Mouse (Mus musculus) CD4-positive helper T cell, adult 2 months (primary cell): Measurements from ENCODE around the gene Mrpl45.
"Not testable (repeated sequence)": the region's sequence is repeated elsewhere in the genome, so short reads cannot be mapped to it uniquely, and the experiment has no call there.

Source experiments
- DNase-seq: peaks from one replicate; pipeline ENCODE4 v3.0.0-alpha.2; 2012; ENCODE audit warnings: low read depth, missing footprints, low spot score

Mrpl45 gene

DNA sequence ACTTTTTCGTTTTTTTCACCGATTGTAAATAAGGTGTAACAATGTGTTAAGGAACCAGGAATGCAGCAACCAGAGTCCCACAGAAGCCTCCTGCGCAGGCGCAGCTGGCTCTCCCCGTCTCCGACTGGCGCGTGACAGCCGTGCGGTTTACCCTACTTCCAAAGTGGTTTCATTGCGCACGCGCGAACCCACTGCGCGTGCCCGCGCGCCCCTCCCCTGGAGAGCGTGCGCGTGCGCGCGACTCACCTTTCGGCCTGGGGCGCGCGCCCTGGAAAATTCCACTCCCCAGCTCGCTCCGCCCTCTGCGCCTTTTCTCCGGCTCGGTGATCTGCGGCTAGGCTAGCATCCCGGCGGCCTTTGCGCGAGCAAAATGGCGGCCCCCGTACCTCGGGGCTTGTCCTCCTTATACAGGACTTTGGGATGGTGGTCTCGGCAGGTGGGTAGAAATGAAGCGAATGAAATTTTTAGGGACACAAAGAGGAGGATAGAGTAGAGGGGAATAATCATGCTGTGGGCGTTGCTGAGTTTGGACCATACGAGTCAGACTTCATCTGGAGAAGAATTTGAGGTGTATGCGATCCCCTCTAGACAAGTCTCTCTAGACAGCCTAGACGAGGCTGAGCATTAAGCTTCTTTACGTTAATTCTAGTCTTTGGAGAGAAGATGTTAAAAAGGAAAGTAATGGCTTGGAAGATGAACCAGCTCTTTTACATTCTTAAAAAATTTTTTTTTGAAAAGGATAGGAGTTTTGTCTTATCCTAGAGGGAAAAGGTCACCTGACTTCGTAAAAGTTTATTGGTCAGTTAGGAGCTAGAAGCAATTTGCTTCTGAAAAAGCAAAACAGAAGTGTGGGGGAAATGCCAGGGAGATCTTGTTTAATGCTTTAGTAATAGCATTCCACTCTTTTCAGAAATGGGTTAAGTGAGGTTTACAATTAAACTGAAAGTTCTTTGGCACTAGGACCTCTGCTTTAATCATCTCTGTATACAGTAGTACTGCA lies at the start of gene Mrpl45:
Gene Mrpl45, plus strand, starts transcription at position 213 of the 1,000 bp plus-strand sequence.
- peak; percentile 99 for DNase-seq

DNA sequence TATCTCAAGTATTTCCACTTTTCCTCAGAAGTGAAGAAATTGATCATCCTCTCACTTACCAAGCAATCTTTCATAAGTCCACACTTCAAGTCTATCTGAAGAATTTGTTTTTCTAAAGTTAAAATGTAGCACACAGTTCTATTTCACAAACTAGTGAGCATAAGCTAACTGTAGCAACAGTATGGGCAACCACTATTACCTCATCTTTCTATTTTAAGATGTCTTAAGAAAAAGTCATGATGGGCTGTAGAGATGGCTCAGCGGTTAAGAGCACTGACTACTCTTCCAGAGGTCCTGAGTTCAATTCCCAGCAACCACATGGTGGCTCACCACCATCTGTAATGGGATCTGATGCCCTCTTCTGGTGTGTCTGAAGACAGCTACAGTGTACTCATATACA lies 49.0 kb upstream of the Mrpl45 start:
- not testable (repeated sequence) for DNase-seq

DNA sequence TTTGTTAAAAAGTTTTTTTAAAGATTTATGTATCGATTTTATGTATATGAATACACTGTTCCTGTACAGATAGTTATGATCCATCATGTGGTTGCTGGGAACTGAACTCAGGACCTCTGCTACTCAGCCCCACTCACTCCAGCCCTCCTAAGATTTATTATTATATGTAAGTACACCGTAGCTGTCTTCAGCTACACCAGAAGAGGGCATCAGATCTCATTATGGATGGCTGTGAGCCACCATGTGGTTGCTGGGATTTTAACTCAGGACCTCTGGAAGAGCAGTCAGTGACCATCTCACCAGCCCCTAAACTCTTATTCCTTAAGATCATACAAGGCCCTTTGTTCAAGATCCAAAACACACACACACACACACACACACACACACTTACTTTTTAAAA lies 45.5 kb upstream of the Mrpl45 start:
- DNase-seq = not testable (repeated sequence)

DNA sequence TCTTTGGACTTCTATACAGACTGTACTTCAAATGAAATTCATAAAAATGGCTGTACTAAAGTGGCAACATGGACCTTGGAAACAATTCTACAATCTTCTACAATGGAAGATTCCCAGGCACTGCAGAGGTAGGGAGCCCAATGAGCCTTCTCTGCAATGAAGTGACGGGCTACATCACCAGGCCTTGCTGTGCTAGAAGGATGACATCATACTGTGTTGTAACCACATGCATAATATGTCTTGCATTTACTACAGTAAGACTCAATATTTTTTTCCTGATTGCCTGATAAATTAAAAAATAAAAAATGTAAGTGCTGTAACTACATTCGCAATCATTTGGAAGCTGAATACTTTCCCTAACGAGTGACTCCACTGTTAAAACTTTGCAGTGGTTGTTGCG lies 42.7 kb upstream of the Mrpl45 start:
- DNase-seq = no peak

DNA sequence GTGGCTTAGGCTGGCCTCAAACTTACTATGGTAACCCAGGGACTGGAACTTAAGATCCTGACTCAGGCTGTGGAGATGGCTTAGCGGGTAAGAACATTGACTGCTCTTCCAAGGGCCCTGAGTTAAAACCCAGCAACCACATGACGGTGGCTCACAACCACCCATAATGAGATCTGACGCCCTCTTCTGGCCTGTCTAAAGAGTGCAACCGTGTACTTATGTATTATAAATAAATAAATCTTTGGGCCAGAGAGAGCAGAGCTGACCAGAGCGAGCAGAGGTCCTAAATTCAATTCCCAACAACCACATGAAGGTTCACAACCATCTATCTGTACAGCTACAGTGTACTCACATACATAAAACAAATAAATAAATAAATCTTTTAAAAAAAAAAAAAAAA lies 41.9 kb upstream of the Mrpl45 start:
- DNase-seq = peak; percentile 34

DNA sequence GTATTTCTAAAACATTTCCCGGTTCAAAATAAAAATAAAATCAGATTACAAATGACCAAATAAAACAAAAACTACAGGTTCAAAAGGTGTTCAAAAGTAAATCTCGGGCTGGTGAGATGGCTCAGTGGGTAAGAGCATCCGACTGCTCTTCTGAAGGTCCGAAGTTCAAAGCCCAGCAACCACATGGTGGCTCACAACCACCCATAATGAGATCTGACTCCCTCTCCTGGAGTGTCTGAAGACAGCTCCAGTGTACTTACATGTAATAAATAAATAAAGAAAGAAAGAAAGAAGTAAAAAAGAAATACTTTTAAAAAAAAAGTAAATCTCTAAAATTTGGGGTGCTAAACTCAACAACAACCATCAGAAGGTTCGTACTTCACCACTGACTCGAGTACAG lies 40.6 kb upstream of the Mrpl45 start:
- DNase-seq = not testable (repeated sequence)

DNA sequence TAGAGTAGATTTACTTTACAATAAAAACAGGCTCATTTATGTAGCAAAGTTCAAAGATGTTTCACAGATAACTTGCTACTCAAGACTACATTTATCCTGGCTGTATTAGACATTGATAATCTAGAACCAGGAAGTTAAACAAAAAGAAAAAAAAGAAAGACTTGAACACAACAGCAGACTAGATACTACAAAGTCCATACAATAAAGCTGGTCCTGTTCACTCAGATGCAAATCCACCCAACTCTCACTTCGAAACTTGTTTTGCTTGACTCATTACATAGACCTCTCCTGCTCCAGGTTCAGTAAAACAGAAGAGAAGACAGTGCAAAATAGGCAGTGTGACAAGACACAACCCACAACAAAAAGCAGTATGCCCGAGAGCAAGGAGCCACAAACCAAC lies 40.2 kb upstream of the Mrpl45 start:
- DNase-seq = peak; percentile 32

DNA sequence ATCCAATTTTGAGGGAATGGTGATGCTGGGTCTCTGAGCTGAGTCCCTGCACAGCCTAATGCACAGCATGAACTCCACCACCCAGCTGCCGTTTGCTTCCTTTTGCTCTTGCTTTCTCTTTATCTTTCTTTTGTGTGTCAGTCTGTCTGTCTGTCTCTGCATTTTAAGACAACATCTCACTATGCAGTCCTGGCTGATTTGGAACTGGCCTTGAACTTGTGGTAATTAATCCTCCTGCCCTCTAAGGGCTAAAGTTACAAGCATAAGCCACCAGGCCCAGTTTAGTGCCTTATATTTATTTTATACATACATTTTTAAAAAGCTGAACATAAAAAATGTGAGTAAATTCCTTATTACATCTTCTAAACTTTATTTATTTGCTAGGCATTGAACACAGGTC lies 39.5 kb upstream of the Mrpl45 start:
- no peak for DNase-seq

DNA sequence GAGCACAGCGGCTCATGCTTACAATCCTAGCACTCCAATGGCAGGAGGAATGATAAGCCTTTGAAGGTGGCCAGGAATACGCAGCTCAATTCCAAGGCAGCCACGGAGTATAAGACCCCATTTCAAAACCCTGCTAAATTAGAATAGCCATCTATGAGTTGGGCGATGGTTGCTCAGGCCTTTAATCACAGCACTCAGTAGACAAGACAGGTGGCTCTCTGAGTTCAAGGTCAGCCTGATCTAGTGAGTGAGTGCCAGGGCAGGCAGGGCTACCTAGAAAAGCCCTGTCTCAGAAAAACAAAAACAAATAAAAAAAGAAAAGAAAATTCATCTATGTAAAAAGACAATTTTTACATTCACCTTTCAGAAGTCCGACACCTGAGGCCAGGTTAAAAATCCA lies 38.4 kb upstream of the Mrpl45 start:
- DNase-seq = no peak

DNA sequence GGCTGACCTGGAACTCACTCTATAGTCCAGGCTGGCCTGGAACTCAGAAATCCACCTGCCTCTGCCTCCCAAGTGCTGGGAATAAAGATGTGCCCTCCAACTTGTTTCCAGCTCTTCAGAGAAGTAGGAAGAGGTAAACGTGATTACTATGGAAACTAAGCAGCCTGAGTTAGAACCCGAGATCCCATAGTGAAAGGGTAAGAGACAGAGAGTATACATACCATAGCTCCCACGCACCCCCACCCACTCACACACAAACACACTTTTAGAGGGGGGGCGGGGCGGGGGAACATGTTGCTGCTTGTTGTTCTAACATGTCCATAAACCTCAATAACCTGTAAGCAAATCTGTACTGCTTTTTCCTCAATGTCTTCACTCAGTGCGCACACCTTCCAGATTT lies 37.1 kb upstream of the Mrpl45 start:
- peak; percentile 12 for DNase-seq

DNA sequence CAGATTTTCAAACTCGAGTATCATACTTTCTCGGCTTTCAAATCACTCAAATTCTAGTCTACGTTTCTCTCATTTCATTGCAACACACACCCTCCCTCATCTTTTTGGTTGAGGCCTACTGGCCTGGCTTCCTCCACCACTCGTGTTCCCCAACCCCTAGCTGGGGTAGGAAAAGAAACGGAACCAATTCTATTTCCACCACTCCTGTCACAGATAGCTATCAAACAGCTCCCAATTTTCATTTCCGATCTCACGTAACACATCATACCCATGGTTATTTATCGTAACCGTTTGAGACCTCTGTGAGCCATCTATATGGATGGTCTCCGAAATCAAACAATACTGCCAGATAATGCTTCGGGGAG lies 36.5 kb upstream of the Mrpl45 start:
- no peak for DNase-seq

DNA sequence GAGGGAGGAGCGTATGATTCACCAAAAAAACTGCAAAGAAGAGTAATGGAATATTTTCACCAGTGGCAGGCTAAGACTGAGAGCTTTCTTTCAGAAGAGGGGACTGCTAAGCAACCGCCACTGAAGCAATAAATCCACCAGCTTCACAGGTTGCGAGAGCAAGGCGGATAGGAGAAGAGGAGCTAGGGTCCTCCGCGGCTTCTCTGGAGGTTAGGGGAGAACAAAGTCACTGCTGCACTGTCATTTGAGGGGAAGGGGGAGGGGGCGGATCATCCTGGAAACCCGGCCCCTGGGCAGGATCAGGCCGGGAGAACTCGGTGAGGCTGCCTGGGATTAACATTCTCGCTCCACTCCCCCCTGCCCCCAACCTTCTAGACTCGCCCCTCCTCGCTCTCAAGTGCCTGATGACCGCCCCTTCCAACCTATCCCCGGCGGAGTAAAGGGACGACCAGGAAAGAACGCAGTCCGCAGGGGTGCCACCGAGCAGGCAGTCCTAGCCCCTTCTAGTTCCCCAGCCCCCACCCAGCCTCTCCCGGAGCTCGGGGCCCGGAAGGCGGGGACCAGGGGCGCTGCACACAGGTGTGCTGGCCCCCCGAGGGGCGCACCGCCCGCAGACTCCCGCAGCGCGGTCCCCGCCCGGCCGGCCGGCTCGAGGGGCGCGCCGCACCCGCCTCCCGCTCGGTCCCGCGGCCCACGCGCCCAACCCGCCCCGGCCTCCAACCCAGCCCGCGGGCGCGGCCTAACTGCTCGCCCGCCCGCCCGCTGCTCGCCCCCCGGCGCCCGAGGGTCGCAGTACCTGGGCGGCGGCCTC lies 35.9 kb upstream of the Mrpl45 start:
- peak; percentile 56 for DNase-seq

DNA sequence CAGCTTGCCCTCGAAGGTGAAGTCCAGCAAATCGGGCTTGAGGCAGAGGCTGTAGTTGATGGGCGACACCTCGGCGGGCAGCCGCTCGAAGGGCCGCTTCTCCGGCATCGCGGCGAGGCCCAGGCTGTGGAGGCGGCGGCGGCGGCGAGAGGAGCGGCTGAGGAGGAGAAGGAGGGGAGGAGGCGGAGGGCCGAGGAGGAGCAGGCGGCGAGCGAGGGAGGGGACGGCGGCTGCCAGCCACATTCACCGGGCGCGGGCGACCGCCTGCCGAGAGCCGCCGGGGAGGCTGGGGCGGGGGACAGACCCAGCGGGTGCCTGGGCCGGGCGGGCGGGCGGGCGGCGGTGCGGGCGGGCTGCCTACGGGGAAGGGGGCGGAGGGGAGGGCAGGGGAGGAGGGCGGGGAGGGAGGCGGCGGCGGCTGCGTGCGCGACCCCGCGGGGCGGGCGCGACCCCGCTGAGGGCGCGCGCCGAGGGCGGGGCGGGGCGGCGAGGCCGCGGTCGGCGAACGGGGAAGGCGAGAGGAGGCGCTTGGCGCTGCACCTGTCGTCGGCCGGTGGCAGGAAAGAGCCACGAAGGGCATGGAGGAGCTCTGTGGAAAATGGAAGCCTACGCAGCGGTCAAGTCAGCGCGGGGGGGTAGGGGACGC lies 35.2 kb upstream of the Mrpl45 start, which contains the start of gene Npepps:
Gene Npepps, minus strand, starts transcription at position 423 of the 646 bp plus-strand sequence.
- DNase-seq = peak; percentile 85

DNA sequence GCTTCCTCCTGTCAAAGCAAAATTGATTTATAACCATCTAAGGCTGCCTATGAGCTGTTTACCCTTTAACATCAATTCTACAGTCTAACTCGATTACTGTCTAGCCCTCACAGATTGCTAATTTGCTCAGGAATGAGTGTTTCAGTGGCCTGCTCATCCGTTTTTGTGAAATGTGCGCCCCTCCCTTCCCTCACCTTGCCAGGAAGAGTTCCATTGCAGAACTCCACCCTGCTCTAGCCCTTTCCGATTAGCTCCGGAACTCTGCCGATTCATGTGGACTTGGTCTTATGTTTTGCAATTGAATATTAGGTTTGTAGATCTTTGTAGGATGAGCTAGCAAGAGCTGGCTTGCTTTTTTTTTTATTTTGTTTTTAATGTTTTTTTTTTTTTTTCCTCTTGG lies 33.3 kb upstream of the Mrpl45 start:
- no peak for DNase-seq

DNA sequence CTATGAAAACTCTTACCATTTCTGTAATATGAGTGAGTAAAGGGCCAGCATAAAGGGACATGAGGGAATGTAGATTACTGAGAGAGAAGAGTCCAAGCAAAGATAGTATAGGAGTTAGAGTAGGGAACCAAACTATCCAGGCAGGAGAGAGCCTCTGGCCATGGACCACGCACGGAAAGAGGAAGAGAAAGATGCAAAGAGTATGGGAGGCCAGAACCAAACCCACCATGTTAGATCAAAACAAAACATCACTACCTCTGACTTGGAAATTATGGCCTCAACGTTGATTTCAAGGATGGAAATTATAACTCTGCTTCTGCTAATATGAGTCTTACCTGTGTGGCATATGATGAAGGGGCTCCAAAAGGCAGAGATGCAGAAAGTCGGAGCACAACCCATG lies 30.7 kb upstream of the Mrpl45 start:
- DNase-seq = no peak

DNA sequence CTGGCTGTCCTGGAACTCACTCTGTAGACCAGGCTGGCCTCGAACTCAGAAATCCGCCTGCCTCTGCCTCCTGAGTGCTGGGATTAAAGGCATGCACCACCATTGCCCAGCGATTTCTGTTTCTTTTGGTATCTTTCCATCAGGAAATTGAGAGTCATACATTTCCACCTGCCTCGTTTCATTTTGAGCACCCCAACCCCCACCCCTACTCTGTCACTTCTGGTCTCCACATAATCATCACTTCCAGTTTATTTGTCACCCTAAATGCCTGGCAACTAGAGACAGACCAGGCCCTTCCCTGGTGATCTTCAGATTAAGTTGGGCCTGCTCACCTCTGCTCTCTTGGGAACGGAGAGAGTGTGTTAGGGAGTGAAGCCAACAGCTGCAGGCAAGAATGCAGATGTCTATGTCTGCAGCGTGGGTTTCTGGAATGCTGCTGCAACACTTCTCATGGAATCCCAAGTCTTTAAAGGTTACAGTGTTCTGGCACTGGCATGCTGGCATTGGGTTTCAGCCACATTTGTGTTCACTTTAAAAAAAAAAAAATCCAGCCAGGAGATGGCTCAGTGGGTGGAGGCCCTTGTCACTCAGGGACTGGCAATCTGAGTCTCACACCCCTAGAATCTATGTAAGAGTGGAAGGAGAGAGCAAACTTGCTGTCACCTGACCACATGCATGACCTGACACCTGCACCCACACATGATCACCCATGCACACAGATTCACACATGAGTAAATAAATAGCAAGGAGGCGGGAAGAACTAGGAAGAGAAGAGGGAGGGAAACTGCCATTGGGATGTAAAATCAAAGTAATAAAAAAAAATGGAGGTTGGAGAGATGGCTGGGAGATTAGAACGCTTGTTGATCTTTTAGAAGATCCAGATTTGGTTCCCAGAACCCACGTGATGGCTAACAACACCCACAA lies 29.4 kb upstream of the Mrpl45 start:
- no peak for DNase-seq

DNA sequence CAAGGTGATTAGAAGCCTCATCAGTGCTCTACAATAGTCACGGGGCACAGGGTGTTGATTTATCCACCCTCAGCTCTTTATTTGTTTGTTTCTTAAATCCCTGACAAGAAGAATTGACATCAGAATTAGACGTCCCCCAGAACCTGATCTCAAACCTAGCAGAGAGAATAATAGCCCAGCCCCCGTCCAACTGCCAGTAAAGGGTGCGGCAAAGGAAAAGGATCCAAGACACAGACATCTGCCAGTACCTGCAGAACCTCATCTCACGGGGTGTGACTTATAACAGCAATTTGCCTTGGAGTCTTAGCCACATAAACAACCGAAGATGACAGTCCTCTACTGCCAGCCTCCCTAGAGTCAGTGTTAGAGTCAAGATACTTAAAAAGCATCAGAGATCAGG lies 28.5 kb upstream of the Mrpl45 start:
- no peak for DNase-seq

DNA sequence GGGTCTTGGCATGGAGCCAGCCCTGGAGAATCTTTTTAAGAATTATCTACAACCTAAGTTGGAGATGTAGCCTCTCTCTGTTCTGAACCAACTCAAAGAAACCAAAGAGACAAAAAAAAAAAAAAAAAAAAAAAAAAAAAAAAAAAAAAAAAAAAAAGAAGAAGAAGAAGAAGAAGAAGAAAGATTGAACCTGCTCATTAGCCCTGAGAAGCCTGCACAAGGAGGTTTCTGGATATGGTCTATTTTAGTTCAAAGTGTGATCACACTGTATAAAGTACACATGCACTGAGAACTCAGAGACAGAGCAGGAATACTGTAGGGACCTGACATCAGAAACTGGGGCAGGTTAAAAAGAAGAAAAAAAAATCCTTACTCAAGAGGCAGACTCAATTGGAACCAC lies 27.9 kb upstream of the Mrpl45 start:
- no peak for DNase-seq

DNA sequence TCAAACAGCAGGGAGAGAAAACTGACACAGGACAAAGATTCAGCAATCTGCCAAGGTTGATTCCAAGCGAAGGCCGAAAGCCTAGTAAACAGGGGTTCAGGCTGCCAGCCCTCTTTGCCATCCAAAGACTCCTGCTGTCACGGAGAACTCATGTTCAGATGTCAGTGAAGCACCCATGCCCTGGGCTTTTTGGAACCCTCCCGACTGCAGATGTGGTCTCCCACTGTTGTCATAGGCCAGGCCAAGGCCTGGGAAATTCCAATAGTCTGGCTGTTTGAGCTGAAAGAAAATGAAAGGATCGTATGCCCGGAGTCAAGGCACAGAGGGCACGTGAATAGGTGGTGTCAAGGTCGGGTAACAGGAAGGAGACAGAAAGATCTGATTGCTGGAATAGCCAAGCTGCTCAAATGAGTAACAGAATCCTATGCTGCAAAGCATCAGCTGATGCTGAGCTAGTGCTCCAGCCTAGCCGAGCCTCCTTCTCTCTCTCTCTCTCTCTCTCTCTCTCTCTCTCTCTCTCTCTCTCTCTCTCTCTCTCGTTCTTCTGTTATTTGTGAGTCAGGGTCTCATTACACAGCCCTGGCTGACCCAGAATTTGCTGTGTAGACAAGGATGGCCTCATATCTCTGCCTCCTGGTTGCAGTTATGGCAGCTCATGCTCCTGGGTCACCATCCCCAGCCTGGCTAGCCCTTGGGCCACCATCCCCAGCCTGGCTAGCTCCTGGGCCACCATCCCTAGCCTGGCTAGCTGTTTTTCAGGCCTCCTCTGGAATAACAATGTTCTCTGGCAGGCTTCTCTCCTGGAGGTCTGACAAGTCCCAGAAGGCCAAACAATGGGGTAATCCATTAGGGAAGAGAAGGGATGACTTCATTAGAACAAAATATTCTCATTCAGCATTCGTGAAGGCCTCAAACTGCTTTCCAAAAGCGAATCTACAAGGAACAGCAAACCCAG lies 26.0 kb upstream of the Mrpl45 start:
- no peak for DNase-seq

DNA sequence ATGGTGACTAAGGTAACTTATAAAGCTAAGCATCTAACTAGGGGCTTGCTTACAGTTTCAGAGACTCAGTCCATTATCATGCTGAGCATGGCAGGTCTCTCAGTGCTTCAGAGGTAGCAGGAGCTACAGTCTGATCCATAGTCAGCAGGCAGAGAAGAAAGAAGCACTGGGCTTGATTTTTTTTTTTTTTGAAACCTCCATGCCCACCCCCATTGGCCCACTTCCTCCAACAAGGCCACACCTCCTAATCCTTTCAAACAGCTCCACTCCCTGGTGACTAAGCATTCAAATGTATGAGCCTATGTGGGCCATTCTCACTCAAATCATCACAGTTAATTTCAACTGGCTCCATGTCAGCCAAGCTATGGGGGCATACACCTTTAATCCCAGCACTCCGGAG lies 22.8 kb upstream of the Mrpl45 start:
- DNase-seq = no peak
